Mouse (Mus musculus): ENCODE measurements around the gene Cav2. TPM values are rescaled to one million over a fixed set of nuclear protein-coding genes. Genes with fewer than 3 reads are reported as not detected.
A peak's percentile ranks its signal among the peaks of the same experiment; 100 is the strongest.

Gene Cav2
- polyA plus RNA-seq, 1 experiment: 223 TPM

- Histone ChIP-seq H3K27ac (replicated peaks; ENCODE audit: low read depth, low read length) (peak overlapping the region; percentile 35), H3K4me3 (ENCODE audit: insufficient read depth, low read depth, low read length) (no peak overlapping the region), H3K4me1 (ENCODE audit: control insufficient read depth, insufficient read depth, insufficient read length, low read length) (peaks cover 19% of the 10 kb centered on the region; the same call in 1 of the 2 replicates)
Observed at GRCm38 (mm10) chr6:17327216-17327615, 46.2 kb downstream of the Cav2 start.

- no peak overlapping the region for H3K27ac ChIP-seq (replicated peaks; ENCODE audit: low read depth, low read length)
- H3K4me3 ChIP-seq (ENCODE audit: insufficient read depth, low read depth, low read length): no peak overlapping the region
- peaks cover 17% of the 10 kb centered on the region; the same call in 1 of the 2 replicates for H3K4me1 ChIP-seq (ENCODE audit: control insufficient read depth, insufficient read depth, insufficient read length, low read length)
Observed at GRCm38 (mm10) chr6:17329801-17330200, 48.8 kb downstream of the Cav2 start.

DNA sequence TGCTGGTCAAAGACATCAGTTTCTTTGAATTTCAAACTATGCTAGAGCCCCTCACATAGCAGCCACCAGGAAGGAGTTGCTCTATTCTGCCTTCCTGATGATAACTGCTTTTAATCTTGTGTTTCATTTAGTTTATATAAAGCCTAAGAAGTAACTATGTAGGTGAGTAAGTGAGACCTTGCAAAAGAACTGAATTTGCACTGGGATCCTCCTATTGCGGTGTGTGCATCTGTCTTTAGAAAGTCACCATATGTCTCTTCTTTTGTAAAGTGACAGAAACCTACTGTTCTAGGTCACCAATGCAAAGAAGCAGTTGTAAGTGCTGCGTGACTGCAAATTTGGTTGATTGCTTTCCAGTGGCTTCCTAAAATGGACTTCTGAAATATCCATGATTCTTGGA lies 56.7 kb downstream of the Cav2 start:
- H3K4me1 ChIP-seq (ENCODE audit: control insufficient read depth, insufficient read depth, insufficient read length, low read length): peaks cover 10% of the 10 kb centered on the region; the same call in 1 of the 2 replicates
- no peak overlapping the region for H3K27ac ChIP-seq (replicated peaks; ENCODE audit: low read depth, low read length)
- H3K4me3 ChIP-seq (ENCODE audit: insufficient read depth, low read depth, low read length): no peak overlapping the region

Other genes starting within 250 kb of the Cav2 start
- 2.7 and 4.7 TPM in 2 replicates for gene Tes, start 216.0 kb upstream of the Cav2 start, polyA plus RNA-seq (2012; ENCODE audit: insufficient read depth, insufficient read length, missing spikeins)
- gene Cav1, start 25.1 kb downstream of the Cav2 start, polyA plus RNA-seq (2012; ENCODE audit: insufficient read depth, insufficient read length, missing spikeins): 735 and 867 TPM in 2 replicates
- 12.2 and 12.4 TPM in 2 replicates for gene Met, start 182.6 kb downstream of the Cav2 start, polyA plus RNA-seq (2012; ENCODE audit: insufficient read depth, insufficient read length, missing spikeins)

All from brown adipose tissue, adult 24 weeks (tissue).